Mouse (Mus musculus) kidney, postnatal 14 days (tissue): ENCODE results near the gene Snhg11.

ENCODE experiments used
- DNase-seq: peaks from one replicate; pipeline ENCODE4 v3.0.0; 2022; ENCODE audit warnings: mixed read lengths

Snhg11 gene

GRCm38 (mm10) chr2:158375443-158376122, at the start of gene Snhg11:
TSS of gene Snhg11 (plus strand) at chr2:158375638.
- peak; percentile 33 for DNase-seq

GRCm38 (mm10) chr2:158334356-158334755, 41.1 kb upstream of the Snhg11 start:
- DNase-seq, result no peak

- no peak for DNase-seq
Measured at GRCm38 (mm10) chr2:158337698-158338097, 37.7 kb upstream of the Snhg11 start.

GRCm38 (mm10) chr2:158339948-158340564, 35.4 kb upstream of the Snhg11 start:
- DNase-seq, result peak; percentile 54

- no peak for DNase-seq
Measured at GRCm38 (mm10) chr2:158341324-158341723, 34.1 kb upstream of the Snhg11 start.

- no peak for DNase-seq
Measured at GRCm38 (mm10) chr2:158343495-158343894, 31.9 kb upstream of the Snhg11 start.

GRCm38 (mm10) chr2:158346467-158346866, 29.0 kb upstream of the Snhg11 start:
- no peak for DNase-seq

GRCm38 (mm10) chr2:158347868-158348267, 27.6 kb upstream of the Snhg11 start:
- DNase-seq, result peak; percentile 74

- DNase-seq, result no peak
Measured at GRCm38 (mm10) chr2:158352801-158353520, 22.5 kb upstream of the Snhg11 start.

GRCm38 (mm10) chr2:158354348-158355114, 20.9 kb upstream of the Snhg11 start:
- no peak for DNase-seq

GRCm38 (mm10) chr2:158355238-158355637, 20.2 kb upstream of the Snhg11 start:
- DNase-seq, result no peak

- DNase-seq, result no peak
Measured at GRCm38 (mm10) chr2:158356121-158356520, 19.3 kb upstream of the Snhg11 start.

- no peak for DNase-seq
Measured at GRCm38 (mm10) chr2:158359757-158360620, 15.4 kb upstream of the Snhg11 start.

- peak; percentile 88 for DNase-seq
Measured at GRCm38 (mm10) chr2:158360873-158361677, 14.4 kb upstream of the Snhg11 start.

- no peak for DNase-seq
Measured at GRCm38 (mm10) chr2:158361678-158362320, 13.6 kb upstream of the Snhg11 start.

- no peak for DNase-seq
Measured at GRCm38 (mm10) chr2:158364175-158364574, 11.3 kb upstream of the Snhg11 start.

- DNase-seq, result no peak
Measured at GRCm38 (mm10) chr2:158365099-158365850, 10.2 kb upstream of the Snhg11 start.

GRCm38 (mm10) chr2:158367654-158368053, 7.8 kb upstream of the Snhg11 start:
- no peak for DNase-seq

- DNase-seq, result no peak
Measured at GRCm38 (mm10) chr2:158368313-158368712, 7.1 kb upstream of the Snhg11 start.
